Mouse (Mus musculus) lung, embryonic 14.5 days (tissue): ENCODE measurements around the gene Gm8765. TPM values are rescaled to one million over a fixed set of nuclear protein-coding genes. Genes with fewer than 3 reads are reported as not detected.
"Not testable (repeated sequence)": the region's sequence is repeated elsewhere in the genome, so short reads cannot be mapped to it uniquely, and the experiment has no call there.

Experiments used
- ATAC-seq: fragments of 200-750 bp; cut with Nextera tagmentation; 2 replicates; pipeline ENCODE4 v1.8.0; 2017; ENCODE audit warnings: mild to moderate bottlenecking, moderate TSS enrichment, moderate library complexity; ENCODE audit not compliant: insufficient read depth
- DNase-seq: peaks from one replicate; pipeline ENCODE4 v3.0.0-alpha.2; 2015
- H3K27ac ChIP-seq: fragments of 300-500 bp; sonication (generic); 2 replicates; pipeline ENCODE4 v1.5.1; 2014; ENCODE audit warnings: low read depth, mild to moderate bottlenecking, moderate library complexity
- H3K27me3 ChIP-seq: fragments of 300-500 bp; sonication (generic); 2 replicates; pipeline ENCODE4 v1.6.1; 2014; ENCODE audit warnings: low read length, control low read depth; ENCODE audit not compliant: insufficient read depth
- H3K36me3 ChIP-seq: fragments of 300-500 bp; sonication (generic); 2 replicates; pipeline ENCODE4 v1.6.1; 2014; ENCODE audit warnings: control low read depth; ENCODE audit not compliant: insufficient read depth
- H3K4me1 ChIP-seq: fragments of 300-500 bp; sonication (generic); 2 replicates; pipeline ENCODE4 v1.6.1; 2014; ENCODE audit warnings: antibody characterized with exemption, control low read depth; ENCODE audit not compliant: insufficient read depth
- H3K4me2 ChIP-seq: fragments of 300-500 bp; sonication (generic); 2 replicates; pipeline ENCODE4 v1.6.1; 2014; ENCODE audit warnings: mild to moderate bottlenecking
- H3K4me3 ChIP-seq: fragments of 300-500 bp; sonication (generic); 2 replicates; pipeline ENCODE4 v1.5.1; 2014; ENCODE audit warnings: low read depth, low read length
- H3K9ac ChIP-seq: fragments of 300-500 bp; sonication (generic); 2 replicates; pipeline ENCODE4 v1.6.1; 2014
- H3K9me3 ChIP-seq: fragments of 300-500 bp; sonication (generic); 2 replicates; pipeline ENCODE4 v1.6.1; 2016; ENCODE audit warnings: low read depth, low read length, control low read depth
- CTCF ChIP-seq: IDR thresholded peaks from 2 replicates; pipeline ENCODE4 v1.5.1; 2016; ENCODE audit warnings: antibody characterized with exemption, low read depth
- WGBS: fragments of 180-500 bp; shearing (Covaris S2); extraction: QIAGEN DNeasy Blood & Tissue Kit; methylation state at CpG from one replicate; pipeline ENCODE4 v1.1.7; 2014; 5-methylcytosine and 5-hydroxymethylcytosine counted together
- microRNA-seq: library from miRNA; unstranded; fragments of <30 nt; microRNA quantifications from one replicate; pipeline ENCODE4, GENCODE M21; 2016; ENCODE audit warnings: borderline number of aligned reads
- polyA plus RNA-seq: library from polyadenylated mRNA; unstranded; fragments of >200 nt; fragmentation: Nextera tagmentation; extraction: Ambion mirVana; gene quantifications from 2 replicates; pipeline ENCODE4 v1.2.1, GENCODE M21; 2014

The Gm8765 gene
- polyA plus RNA-seq, result not detected in 2 replicates

GRCm38 (mm10) chr13:50698012-50698411 is at the start of gene Gm8765:
Gene Gm8765, plus strand, starts transcription at chr13:50698312.
- H3K36me3 ChIP-seq, H3K4me3 ChIP-seq, H3K27me3 ChIP-seq, H3K9ac ChIP-seq, H3K4me1 ChIP-seq, DNase-seq, ATAC-seq, H3K4me2 ChIP-seq, H3K9me3 ChIP-seq, H3K27ac ChIP-seq: not testable (repeated sequence)
- 35% methylated on average over 1 of the region's 2 CpGs for WGBS

GRCm38 (mm10) chr13:50648771-50649170 is 49.3 kb upstream of the Gm8765 start:
- not testable (repeated sequence) for H3K36me3 ChIP-seq, H3K9me3 ChIP-seq
- 53% methylated on average over 2 of the region's 2 CpGs for WGBS

GRCm38 (mm10) chr13:50750282-50750681 is 52.2 kb downstream of the Gm8765 start:
- not testable (repeated sequence) for H3K36me3 ChIP-seq, ATAC-seq, H3K4me1 ChIP-seq, H3K9me3 ChIP-seq, H3K4me2 ChIP-seq, H3K27me3 ChIP-seq, DNase-seq, H3K9ac ChIP-seq, H3K4me3 ChIP-seq, H3K27ac ChIP-seq
- TF ChIP-seq CTCF, result peak; percentile 30

More at GRCm38 (mm10) chr13:50648771-50649170, 49.3 kb upstream of the Gm8765 start:
- H3K27me3 ChIP-seq, DNase-seq, H3K4me2 ChIP-seq, H3K4me3 ChIP-seq, H3K9ac ChIP-seq, H3K4me1 ChIP-seq, H3K27ac ChIP-seq, ATAC-seq: not testable (repeated sequence)

GRCm38 (mm10) chr13:50751732-50752131 is 53.6 kb downstream of the Gm8765 start:
- DNase-seq (no peak), ATAC-seq (no peak)
- Histone ChIP-seq H3K4me1 (no peaks in the 10 kb centered on the region), H3K4me2 (no peak overlapping the region), H3K9me3 (no peaks in the 10 kb centered on the region), H3K27ac (no peak overlapping the region), H3K27me3 (no peaks in the 10 kb centered on the region), H3K4me3 (no peak overlapping the region), H3K9ac (no peak overlapping the region), H3K36me3 (no peaks in the 10 kb centered on the region)
- no peak for TF ChIP-seq CTCF
- WGBS, result 75% methylated on average over 2 of the region's 2 CpGs

GRCm38 (mm10) chr13:50752961-50753360 is 54.8 kb downstream of the Gm8765 start:
- not testable (repeated sequence) for H3K4me2 ChIP-seq, H3K27ac ChIP-seq, H3K4me3 ChIP-seq, H3K4me1 ChIP-seq, ATAC-seq, H3K9me3 ChIP-seq, H3K9ac ChIP-seq, H3K27me3 ChIP-seq, H3K36me3 ChIP-seq
- DNase-seq, result peak; percentile 22

Small RNA genes within 50 kb of the gene (microRNA-seq; reads per million reads assigned to microRNA genes)
- not detected for gene Gm23952

Other genes starting within 250 kb of the Gm8765 start
- gene Nutm2, start 231.0 kb upstream of the Gm8765 start, polyA plus RNA-seq, result not detected in 2 replicates
- gene Gm904, start 55.1 kb upstream of the Gm8765 start, polyA plus RNA-seq, result not detected in 2 replicates